Mouse (Mus musculus) left cerebral cortex, adult 2 months (tissue): Measurements from ENCODE around the gene Pkmyt1. TPM values are rescaled to one million over a fixed set of nuclear protein-coding genes. Genes with fewer than 3 reads are reported as not detected.

Experiments
- DNase-seq, 2 experiments: peaks; one replicate each; pipeline ENCODE4 v3.0.0; 2021 to 2022; ENCODE audit warnings: low spot score in 2 of 2, mixed read lengths in 1 of 2; ENCODE audit errors: extremely low spot score in 1 of 2
- H3K27ac ChIP-seq: fragments of 200-600 bp; 2 replicates; pipeline ENCODE4 v1.8.1; 2022
- H3K4me3 ChIP-seq: fragments of 200-600 bp; 2 replicates; pipeline ENCODE4 v1.8.1; 2022
- CTCF ChIP-seq: fragments of 200-600 bp; IDR thresholded peaks from 2 replicates; pipeline ENCODE4 v1.8.1; 2022; ENCODE audit warnings: antibody characterized with exemption, mild to moderate bottlenecking, moderate library complexity
- intact Hi-C: fragments of 180-260 bp; cut with DNase I; formaldehyde crosslinking; loops from one replicate; pipeline ENCODE4 v1.15.1; 2025
- total RNA-seq, 2 experiments: library from RNA; stranded (reverse); gene quantifications; 2 replicates each; pipeline ENCODE4 v1.2.3; 2021

The Pkmyt1 gene
- total RNA-seq, 2 experiments from 2014 or later = 4.3 TPM

DNA sequence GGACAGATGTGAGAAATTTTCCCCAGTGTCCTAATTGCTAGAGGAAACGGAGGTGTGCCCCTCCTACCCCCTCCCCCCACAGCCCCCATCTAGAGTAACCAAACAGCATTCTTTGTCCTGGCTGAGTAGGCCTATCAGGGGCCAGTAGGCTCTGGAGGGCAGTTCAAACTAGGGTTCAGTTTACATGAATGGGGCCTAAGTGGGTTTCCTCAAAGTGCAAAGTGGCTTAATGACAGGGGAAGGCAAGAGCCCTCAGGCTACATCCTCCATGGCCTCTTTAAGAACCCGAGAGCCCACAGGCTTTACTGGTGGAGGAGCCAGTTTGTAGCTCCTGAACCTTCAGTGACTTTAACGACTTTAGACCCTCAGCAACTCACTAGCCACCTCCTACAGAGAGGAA is 30.3 kb upstream of the Pkmyt1 start:
- Histone ChIP-seq H3K27ac (no peak overlapping the region), H3K4me3 (no peak overlapping the region)
- no peak for DNase-seq
- intact Hi-C loops = no loop called here
- no peak for TF ChIP-seq CTCF

DNA sequence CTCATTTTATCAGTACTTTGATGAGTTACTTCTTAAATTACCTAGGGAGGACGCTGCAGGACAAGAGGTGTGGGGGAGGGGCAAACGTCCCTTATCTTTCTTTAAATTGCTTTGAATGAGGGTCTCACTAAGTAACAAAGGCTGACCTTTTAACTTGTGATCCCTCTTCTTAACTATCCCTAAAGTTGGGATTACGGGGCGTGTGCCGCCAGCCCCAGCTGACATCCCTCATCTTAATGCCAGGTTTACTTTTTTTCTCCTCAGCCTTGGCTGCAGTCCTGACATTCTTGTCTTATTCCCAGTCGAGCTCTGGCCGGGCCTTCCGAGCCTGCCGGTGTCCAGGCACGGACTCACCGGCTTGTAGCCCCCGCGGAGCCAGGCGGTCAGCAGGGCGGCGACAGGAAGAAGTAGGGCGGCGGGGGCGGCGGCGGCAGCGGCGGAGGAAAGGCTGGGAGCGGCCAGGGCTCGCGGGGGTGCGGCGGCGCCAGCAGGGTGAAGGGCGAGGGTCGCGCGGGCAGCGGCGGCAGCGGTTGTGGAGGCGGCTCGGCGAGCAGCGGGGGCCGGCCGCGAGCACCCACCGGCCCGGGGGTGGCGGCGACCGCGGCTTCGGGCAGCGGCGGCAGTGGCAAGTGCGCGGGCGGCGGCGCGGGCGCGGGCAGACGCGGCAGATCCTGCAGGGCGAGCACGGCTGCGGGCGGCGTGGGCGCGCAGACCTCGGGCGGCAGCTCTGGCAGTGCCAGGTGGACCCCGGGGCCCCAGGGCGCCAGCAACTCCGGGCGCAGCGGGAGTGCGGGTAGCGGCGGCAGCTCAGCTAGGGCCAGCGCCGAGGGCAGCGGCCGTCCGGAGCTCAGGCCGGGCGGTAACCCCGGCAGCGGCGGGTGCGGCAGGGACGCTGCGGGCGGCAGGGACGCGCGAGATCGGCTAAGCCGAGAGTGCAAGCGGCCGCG is 26.7 kb upstream of the Pkmyt1 start:
- intact Hi-C loops = loop anchor here (1.0 to 10.0 kb wide), 2 partner anchors 26 to 505 kb away; partner anchors contain the start of genes Hcfc1r1, Thoc6 and Zfp40
- peak; percentile 38 to 53 for DNase-seq
- no peak for TF ChIP-seq CTCF
- Histone ChIP-seq H3K4me3 (peak overlapping the region; percentile 59), H3K27ac (peak overlapping the region; percentile 67; the same call in 1 of the 2 replicates)

DNA sequence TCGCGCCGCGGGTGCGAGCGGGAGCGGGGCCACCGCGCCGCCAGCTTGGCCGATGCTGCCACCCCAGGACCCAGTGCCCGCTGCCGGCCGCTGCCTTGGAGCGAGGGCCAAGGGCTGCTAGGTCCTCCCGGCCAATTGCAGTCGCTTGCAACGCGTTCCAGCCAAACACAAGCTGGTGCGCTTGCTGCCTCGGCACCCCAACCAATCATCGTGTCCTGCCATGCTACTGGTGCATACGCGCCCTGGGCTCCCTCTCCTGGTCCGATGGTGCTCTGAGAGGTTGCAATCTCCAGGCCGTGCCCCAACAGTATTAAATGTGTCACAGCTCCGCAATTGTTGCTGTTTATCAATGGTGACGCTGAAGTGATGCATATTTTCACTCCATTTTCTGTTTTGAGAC is 26.1 kb upstream of the Pkmyt1 start:
- peak; percentile 84 to 88 for DNase-seq
- intact Hi-C loops = loop anchor here (1.0 to 10.0 kb wide), 2 partner anchors 27 to 505 kb away; partner anchors contain the start of genes Hcfc1r1, Thoc6 and Zfp40
- peak overlapping the region; percentile 67; the same call in 1 of the 2 replicates for H3K27ac ChIP-seq

DNA sequence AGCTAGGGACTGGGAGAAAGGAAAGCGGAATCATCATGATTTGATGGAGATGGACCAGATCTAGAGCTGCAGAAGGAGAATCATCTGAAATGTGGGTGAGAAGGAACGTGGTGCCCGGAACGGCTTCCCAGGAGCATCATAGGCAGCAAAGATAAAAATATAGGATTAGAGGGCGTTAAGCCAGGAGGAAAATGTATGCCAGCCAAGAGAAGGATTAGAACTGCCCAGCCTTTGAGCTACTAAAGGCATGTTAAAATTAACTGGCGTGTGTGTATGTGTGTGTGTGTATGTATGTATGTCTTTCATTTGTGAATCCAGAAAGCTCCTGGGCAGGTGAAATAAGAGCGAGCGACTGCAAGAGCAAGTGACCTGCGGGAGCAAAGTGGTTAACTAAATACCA is 22.8 kb upstream of the Pkmyt1 start:
- H3K27ac ChIP-seq = no peak overlapping the region
- intact Hi-C loops = loop anchor here (10.0 kb wide), 1 partner anchor 508 kb away; the partner anchor contains the start of gene Zfp40
- DNase-seq = no peak
- no peak for TF ChIP-seq CTCF
- H3K4me3 ChIP-seq = no peak overlapping the region

More for the DNA sequence above, 26.1 kb upstream of the Pkmyt1 start:
- peak overlapping the region; percentile 59 for H3K4me3 ChIP-seq
- TF ChIP-seq CTCF = peak; percentile 79

GRCm38 (mm10) chr17:23704741-23705140 is 21.4 kb upstream of the Pkmyt1 start:
- H3K4me3 ChIP-seq = no peak overlapping the region
- intact Hi-C loops = loop anchor here (5.0 to 10.0 kb wide), 2 partner anchors 132 to 510 kb away; partner anchors contain the start of gene Zfp40
- DNase-seq = peak; percentile 20 to 30
- H3K27ac ChIP-seq = no peak overlapping the region
- no peak for TF ChIP-seq CTCF

- no peak for TF ChIP-seq CTCF
- Histone ChIP-seq H3K27ac (no peak overlapping the region), H3K4me3 (no peak overlapping the region)
- no peak for DNase-seq
- intact Hi-C loops = loop anchor here (2.0 to 10.0 kb wide), 3 partner anchors 45 to 511 kb away; partner anchors contain the start of genes Bicdl2 and Zfp40
Measured at GRCm38 (mm10) chr17:23705525-23706104, 20.5 kb upstream of the Pkmyt1 start.

- no peak overlapping the region for H3K27ac ChIP-seq
- peak; percentile 98 for TF ChIP-seq CTCF
- intact Hi-C loops = loop anchor here (2.0 to 10.0 kb wide), 3 partner anchors 45 to 511 kb away; partner anchors contain the start of genes Bicdl2 and Zfp40
- no peak overlapping the region for H3K4me3 ChIP-seq
- peak; percentile 72 to 78 for DNase-seq
Measured at GRCm38 (mm10) chr17:23706212-23706611, 19.9 kb upstream of the Pkmyt1 start.

- Histone ChIP-seq H3K27ac (no peak overlapping the region), H3K4me3 (no peak overlapping the region)
- DNase-seq = no peak
- intact Hi-C loops = no loop called here
- no peak for TF ChIP-seq CTCF
Measured at GRCm38 (mm10) chr17:23717003-23717402, 9.1 kb upstream of the Pkmyt1 start.

DNA sequence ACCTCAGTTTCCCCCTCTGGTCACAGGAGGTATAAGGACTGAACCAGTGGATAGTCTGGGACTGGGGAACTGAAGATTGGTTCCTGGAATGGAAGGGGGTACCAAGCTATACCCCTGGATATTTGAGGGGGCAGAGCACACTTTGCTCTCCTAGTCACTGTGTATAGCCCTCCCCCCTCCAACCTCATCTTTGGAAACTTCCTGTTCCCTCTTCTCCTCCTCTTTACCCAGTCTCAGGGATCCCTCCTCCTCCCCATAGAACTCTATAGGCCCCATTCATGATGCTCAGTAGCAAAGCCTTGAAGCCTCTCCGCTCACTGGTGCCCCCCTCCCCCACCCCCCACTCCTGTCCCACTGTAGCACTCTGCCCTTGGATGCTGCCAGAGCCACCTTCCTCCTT is 6.7 kb upstream of the Pkmyt1 start:
- DNase-seq = no peak
- intact Hi-C loops = no loop called here
- TF ChIP-seq CTCF = no peak
- H3K4me3 ChIP-seq = no peak overlapping the region
- H3K27ac ChIP-seq = no peak overlapping the region

DNA sequence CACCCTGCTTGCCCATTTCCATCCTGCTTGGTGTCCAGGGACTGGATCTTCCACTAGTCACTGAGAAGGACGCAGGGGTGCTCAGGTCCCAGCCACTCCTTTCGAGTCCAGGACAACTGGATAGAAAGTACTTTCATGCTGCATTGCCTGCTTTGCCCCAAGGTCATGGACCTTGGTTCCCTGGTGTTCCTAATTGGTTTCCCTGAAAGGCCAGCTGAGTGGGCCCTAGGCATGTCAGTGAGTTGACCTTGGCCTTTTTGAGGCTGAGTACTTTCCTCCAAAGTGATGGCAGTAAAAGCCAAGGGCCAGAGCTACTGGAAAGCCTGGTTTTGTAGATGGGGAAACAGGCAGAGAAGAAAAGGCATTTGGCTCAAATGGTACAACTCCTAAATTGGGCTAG is 4.2 kb upstream of the Pkmyt1 start:
- H3K27ac ChIP-seq = no peak overlapping the region
- TF ChIP-seq CTCF = no peak
- no peak overlapping the region for H3K4me3 ChIP-seq
- DNase-seq = no peak
- intact Hi-C loops = no loop called here

DNA sequence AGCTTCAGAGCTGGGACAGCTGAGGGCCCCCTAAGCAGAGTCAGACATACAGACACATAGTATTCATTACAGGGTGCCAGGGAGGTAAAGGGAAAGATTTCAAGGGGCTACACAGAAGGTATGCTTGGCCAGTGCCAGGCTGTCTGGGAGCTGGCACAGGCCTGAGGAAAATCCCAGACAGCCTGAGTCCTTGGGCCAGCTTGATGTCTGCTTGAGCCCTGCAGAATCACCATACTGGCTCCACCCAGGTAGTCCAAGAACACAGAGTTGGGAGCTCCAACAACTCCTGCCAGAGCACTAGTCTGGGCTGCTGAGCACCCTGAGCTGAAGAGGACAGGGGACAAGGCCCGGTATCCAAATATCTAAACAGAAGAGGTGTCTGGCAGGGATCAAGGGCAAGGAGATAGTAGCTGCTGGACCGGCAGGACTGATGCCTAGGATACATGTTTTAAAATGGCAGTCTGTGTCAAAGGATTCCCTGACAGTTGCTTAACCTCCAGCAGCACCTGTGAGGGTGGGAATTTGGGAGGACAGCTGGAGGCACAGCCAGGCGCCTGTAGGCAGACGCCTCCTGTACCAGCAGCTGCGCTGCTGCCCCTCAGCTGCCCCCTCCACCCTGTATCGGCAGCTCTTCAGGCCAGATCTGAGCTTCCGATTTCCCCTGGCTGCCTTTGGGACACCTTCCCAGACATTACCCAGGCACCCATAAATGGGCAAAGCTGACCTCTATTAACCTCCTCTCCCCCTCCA is 3.6 kb upstream of the Pkmyt1 start, which contains the start of gene 1520401A03Rik:
1520401A03Rik (minus strand) TSS at position 408 of the 750 bp plus-strand sequence.
- intact Hi-C loops = no loop called here
- Histone ChIP-seq H3K4me3 (no peak within 1 kb of the TSS), H3K27ac (no peak within 1 kb of the TSS)
- no peak for DNase-seq
- TF ChIP-seq CTCF = no peak
